Mouse (Mus musculus) left cerebral cortex, postnatal 14 days (tissue): ENCODE data around the gene Eif4a3. TPM values are rescaled to one million over a fixed set of nuclear protein-coding genes. Genes with fewer than 3 reads are reported as not detected.

ENCODE experiments used
- DNase-seq, 2 experiments: peaks; one replicate each; pipeline ENCODE4 v3.0.0; 2021 to 2022; ENCODE audit warnings: low spot score in 2 of 2, mixed read lengths in 1 of 2
- intact Hi-C: fragments of 180-260 bp; cut with DNase I; formaldehyde crosslinking; loops from one replicate; pipeline ENCODE4 v1.15.1; 2025
- long read RNA-seq, 2 experiments: library from polyadenylated mRNA; stranded (forward); transcript quantifications; one replicate each; pipeline ENCODE4 v2.0.0; 2021
- total RNA-seq, 2 experiments: library from RNA; stranded (reverse); gene quantifications; 2 replicates each; pipeline ENCODE4 v1.2.3; 2021

Eif4a3 gene
- total RNA-seq: 10 to 100 TPM; 84.6 to 92.1 TPM
- long read RNA-seq, experiment 1, transcript Eif4a3-201 (12 exons, 1,509 nt): major isoform, 141 of 159 reads
- long read RNA-seq, experiment 1, partial matches to known transcripts: 11 of 159 reads
- long read RNA-seq, experiment 1, other reads (novel, unspliced or antisense): 7 of 159 reads
- long read RNA-seq, experiment 2, transcript Eif4a3-201 (12 exons, 1,509 nt): major isoform, 115 of 125 reads
- long read RNA-seq, experiment 2, partial matches to known transcripts: 6 of 125 reads
- long read RNA-seq, experiment 2, other reads (novel, unspliced or antisense): 3 of 125 reads

DNA sequence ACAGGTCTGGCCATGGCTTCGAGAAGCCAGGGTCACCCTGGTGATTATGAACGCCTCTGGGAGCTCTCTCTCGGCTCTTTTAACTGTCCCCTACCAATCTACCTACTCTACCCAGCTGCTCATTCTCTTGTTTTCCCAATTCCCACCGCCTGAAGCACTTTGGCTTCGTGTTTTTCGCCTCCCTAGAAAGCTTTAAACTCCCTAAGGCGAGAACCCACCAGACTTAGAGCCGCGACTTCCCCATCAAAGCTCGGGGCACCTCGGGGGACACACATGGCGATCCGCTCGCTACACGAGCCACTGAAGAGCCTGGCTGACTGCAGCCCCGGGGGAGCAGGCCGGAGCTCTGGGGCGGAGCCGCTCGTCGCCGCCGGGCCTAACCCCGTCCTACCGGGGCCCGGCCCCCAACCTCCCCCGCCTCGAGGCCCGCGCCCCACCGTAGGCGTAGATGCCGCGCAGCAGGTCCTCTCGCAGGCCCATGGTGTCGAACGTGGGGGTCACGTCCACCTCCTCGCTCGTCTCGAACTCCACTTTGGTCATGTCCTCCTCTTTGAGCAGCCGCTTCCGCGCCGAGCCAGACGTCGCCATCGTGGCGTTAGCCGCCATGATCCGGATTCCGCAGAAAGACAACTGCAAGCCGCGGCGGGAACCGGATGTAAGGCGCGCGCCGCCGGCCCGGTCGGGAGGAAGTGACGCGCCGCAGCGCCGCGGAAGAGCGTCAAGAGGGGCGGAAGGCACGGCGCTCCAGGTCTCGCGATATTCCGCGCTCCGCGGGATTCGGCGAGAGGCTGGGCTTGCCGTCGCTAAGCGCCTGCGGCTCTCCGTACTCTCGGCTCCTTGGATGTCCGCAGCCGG lies at the start of gene Eif4a3:
Gene Eif4a3 (minus strand): TSS at position 699 of the 855 bp plus-strand sequence.
- DNase-seq: peak; percentile 93 to 97
- intact Hi-C loops: loop anchor here (2.0 to 5.0 kb wide), 2 partner anchors 63 to 191 kb away; partner anchors contain the start of gene Endov

- DNase-seq: no peak
- intact Hi-C loops: loop anchor here (10.0 kb wide), 1 partner anchor 558 kb away; no protein-coding TSS in a partner anchor
Measured at GRCm38 (mm10) chr11:119347125-119347524, 47.2 kb upstream of the Eif4a3 start.

DNA sequence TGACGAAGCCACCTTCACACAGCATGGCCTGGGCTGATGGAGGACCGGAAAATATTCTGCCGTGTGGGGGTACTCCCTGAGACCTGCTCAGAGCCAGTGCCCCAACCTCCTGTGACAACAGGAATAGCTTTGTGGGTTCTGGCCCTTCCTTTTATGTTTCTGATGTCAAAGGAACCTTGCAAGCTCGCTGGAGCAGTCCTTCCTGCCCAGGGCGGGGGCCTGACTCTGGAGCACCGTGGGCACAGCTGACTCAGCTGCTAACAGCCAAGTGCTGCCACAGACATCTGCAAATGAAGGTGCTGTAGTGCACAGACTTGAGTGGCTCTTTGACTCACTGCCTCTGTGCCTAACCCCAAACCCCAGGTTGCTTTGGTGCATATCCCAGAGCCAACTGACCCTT lies 45.0 kb upstream of the Eif4a3 start:
- no peak for DNase-seq
- intact Hi-C loops: loop anchor here (10.0 kb wide), 1 partner anchor 560 kb away; no protein-coding TSS in a partner anchor

DNA sequence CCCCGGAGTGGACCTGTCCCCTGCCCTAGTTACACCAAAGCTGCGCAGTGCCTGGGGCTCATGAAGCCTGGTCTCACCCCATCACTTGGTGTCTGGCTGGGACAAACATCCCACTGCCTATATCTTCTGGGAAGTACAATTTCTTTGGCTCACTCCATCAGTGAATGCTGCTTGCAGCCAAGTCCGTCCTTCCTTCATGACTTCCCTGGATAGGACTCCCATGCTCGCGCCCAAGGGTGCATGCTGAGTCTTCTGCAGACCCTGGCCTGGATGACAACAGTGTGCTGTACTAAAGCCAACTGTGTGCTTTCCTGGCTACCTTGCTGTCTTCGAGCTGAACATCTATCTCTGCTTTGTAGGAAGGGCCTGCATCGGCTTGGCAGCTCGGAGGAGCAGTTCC lies 44.3 kb upstream of the Eif4a3 start:
- no peak for DNase-seq
- intact Hi-C loops: loop anchor here (10.0 kb wide), 1 partner anchor 561 kb away; no protein-coding TSS in a partner anchor

DNA sequence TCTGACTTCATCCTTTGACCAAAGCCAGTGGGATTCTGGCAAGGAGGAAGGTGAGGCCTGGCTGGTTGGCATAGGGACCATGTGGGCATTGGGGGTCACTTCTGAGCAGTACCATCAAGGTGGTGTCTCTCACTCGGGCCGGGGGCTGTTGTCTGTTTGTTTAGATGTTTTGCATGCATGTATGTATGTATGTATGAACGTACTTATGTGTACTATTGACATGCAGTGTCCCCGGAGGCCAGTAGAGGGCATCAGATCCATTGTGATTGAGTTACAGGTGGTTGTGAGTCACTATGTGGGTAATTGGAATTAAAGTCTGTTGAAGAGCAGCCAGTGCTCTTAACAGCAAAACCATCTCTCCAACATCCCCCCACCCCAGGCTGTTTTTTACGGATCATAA lies 39.7 kb upstream of the Eif4a3 start:
- intact Hi-C loops: loop anchor here (10.0 kb wide), 1 partner anchor 565 kb away; no protein-coding TSS in a partner anchor

DNA sequence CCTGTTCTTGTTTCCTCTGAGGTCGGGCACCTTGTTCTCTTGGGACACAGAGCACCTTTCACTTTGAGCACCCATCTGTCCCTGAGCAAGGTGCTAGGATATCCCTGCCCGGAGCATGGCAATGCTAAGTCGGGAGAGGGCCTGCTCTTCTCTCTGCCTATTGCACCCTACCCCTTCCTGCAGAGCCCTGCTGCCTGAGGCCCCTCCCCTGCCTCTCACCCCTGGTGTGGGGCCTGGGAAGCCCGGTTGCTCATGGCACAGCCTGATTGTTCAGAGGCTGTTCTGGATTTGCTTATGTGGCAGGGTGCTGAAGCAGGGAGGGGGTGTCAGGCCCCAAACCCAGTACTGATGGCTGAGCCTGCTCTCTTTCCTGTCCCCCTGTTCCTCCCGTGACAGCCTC lies 39.3 kb upstream of the Eif4a3 start:
- DNase-seq: no peak
- intact Hi-C loops: no loop called here

More for the DNA sequence above, 39.7 kb upstream of the Eif4a3 start:
- DNase-seq: peak; percentile 83 to 85

DNA sequence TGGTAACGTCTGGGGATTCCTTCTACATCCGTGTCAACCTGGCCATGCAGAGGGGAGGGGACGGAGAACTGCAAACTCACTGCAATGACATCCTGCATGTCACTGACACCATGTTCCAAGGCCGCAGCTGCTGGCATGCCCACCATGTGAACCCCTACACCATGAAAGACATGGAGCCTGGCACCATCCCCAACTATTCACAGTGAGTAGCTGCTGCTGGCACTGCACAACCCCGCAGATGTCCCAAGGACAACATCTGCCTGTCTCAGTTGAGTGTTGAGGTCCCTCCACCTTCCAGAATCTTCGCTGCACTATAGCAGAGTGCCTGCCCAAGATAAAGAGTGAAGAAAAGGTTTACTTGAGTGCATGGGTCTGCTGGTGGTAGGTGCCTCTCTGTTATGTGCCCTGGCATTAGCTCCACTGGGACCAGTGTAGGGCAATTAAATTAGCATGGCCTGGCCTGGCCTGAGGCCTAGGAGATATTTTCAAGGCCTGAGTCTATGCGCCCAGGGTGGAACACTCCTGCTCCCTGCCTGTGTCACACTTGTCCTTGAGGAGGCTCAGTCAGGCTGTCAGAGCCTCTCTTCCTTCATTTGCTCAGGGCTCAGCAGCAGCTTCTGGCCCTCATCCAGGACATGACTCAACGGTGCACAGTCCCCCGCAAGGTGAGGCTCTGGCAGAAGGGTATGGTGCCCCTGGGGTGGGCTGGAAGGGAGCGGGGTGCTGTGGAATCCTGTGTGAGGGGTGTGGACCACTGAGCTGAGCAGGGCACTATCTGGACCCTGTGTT lies 38.6 kb upstream of the Eif4a3 start:
- intact Hi-C loops: no loop called here
- no peak for DNase-seq

DNA sequence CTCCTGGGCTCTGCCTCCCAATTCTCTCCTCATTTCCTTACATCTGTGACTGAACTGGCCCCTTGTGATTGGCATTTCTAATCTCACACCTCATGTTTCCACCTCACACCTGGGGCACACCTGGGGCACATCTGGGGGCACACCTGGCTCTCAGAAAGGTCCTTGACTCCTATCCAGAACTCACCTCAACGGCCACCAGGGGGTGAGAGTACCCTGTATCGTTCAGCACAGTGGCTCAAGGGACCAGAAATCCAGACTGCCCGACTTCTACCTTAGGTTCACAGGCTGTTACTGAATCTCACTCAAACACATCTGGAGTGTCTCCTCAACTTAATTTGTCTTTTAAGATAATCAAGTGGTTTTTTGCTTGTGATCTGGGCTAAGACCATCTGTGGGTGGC lies 32.1 kb upstream of the Eif4a3 start:
- intact Hi-C loops: no loop called here
- DNase-seq: no peak

DNA sequence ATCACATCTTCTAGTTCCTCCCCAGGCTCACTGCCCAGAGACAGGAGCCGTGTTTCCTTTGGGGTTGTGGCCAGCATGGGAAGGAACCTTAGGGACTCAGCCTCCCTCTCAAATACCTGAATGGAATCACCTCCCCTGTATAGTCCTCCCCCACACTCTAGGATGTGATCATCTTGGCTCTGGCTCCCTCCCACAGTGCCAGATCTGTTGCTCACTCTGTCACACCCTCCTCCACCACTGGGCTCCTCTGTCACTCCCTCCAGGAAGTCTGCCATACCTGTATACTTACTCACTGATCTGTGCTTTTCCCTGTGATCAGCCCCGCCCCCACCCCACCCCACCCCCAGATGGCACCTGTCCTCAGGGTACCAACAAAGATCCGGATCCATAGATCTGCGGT lies 30.7 kb upstream of the Eif4a3 start:
- intact Hi-C loops: no loop called here
- no peak for DNase-seq

DNA sequence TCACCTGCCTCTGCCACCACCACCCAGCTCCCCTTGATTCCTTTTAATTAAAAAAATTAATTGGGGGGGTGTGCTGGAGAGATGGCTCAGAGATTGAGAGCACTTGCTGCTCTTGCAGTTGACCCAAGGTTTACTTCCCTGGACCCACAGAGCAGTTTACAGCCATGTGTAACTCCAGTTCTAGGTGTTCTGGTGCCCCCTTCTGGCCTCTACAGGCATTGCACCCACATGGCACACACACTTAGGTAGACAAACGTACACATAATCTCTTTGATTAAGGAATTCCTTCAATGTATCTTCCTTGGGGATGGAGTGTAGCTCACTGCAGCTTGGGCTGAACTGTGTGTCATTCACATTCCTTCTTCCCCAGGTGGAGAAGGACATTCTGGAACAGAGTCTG lies 25.2 kb upstream of the Eif4a3 start:
- no peak for DNase-seq
- intact Hi-C loops: no loop called here

DNA sequence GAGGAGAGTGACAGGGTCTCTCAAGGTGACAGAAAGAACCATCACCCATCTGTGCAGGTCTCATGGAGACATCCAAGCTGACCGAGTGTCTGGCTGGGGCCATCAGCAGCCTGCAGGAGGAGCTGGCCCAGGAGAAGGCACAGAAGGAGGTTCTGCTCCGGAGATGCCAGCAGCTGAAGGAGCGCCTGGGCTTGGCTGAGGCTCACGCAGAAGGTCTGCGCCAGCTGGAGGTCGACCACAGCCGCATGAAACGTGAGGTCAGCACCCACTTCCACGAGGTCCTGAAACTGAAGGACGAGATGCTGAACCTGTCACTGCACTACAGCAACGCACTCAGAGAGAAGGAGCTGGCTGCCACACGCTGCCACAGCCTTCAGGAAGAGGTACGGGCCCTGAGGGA lies 22.6 kb upstream of the Eif4a3 start:
- no peak for DNase-seq
- intact Hi-C loops: no loop called here

DNA sequence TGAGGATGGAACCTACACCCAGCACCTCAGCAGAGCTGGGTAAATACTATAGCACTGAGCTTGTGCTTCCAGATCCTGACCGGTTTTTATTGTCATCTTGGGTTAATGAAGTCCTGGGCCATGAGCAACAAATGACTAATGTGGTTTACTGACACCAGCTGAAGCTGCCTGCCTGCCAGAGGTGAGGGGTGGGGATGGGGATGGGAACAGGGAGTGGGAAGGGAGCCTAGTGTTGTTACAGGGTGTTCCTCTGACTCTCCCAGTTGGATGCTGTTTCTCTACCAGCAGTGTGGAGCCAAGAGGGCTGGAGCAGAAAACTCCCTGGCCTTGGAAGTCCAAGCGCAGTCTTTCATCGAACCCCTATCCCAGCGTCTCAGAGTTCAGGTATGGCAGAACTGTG lies 16.8 kb upstream of the Eif4a3 start:
- no peak for DNase-seq
- intact Hi-C loops: no loop called here

GRCm38 (mm10) chr11:119314252-119314936 lies 14.5 kb upstream of the Eif4a3 start:
- intact Hi-C loops: no loop called here
- no peak for DNase-seq

DNA sequence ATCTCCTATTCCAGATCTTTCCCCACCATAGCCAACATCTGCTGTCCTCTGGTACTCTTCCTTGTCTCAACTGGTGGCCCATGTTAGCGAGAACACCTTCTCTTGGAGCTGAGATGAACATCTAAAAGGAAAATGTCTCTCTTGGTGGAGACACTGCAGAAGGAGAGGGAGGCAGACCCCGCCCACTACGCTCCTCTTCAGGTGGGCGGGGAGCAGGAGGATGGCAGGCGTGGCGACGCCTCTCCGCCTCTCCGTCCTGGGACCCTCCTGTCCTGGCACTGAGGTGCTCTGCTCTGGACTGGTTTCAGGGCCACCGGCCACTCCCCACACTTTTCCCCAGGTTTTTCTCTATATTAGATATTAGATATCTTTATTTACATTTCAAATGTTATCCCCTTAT lies 10.7 kb upstream of the Eif4a3 start:
- intact Hi-C loops: no loop called here
- no peak for DNase-seq

GRCm38 (mm10) chr11:119307916-119308315 lies 8.0 kb upstream of the Eif4a3 start:
- DNase-seq: no peak
- intact Hi-C loops: no loop called here

DNA sequence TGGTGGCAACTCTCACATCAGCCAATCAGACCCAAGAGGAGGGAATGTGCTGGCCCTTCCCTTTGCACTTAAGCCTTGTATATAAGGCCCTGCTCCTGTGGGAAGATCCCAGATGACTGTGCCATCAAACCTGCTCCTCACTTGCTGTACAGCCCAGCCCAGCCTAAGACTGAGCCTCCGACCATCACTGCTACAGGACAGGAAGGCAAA lies 7.7 kb upstream of the Eif4a3 start, which contains the start of gene Card14:
Gene Card14 (plus strand): TSS at position 111 of the 210 bp plus-strand sequence.
- intact Hi-C loops: no loop called here
- no peak for DNase-seq

DNA sequence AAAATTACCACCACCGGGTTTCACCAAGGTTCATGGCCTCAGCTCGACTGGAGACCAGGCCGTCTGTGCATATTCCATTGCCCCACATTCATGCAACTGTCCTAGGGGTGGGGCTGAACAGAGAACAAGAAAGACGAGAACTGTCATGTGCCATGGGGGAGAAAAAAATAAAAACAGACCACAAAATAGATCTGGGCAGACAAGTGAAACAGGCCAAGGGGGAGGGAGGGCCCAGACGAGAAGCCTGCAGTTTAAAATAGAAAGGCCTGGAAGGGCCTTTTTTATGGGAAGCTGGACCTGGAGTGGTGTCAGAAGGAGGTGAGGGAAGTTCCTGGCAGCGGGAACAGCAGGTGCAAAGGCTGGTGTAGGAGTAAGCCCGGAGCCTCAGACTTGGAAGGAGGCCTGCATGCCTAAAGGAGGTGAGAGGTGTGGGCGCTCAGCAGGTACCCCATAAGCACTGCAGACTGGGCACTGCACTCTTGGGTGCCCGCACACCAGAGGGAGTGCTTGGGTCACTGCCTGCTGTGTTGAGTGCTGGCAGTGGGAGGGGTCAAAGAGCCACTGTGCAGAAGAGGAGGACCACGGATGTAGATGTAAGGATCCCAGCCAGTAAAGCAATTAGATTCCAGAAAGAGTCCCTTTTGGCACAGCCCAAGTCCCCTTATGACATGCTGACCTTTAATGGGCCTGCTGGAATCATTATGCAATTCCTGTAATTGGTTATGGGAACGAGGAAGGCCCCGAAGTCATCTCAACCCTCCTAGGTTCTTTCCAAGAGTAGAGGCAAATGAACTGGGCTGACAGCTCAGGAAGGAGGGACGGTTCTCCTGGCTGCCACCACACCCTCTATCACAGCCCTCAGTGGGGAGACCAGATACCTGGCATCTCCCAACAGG lies 7.1 kb upstream of the Eif4a3 start:
- intact Hi-C loops: no loop called here
- no peak for DNase-seq

DNA sequence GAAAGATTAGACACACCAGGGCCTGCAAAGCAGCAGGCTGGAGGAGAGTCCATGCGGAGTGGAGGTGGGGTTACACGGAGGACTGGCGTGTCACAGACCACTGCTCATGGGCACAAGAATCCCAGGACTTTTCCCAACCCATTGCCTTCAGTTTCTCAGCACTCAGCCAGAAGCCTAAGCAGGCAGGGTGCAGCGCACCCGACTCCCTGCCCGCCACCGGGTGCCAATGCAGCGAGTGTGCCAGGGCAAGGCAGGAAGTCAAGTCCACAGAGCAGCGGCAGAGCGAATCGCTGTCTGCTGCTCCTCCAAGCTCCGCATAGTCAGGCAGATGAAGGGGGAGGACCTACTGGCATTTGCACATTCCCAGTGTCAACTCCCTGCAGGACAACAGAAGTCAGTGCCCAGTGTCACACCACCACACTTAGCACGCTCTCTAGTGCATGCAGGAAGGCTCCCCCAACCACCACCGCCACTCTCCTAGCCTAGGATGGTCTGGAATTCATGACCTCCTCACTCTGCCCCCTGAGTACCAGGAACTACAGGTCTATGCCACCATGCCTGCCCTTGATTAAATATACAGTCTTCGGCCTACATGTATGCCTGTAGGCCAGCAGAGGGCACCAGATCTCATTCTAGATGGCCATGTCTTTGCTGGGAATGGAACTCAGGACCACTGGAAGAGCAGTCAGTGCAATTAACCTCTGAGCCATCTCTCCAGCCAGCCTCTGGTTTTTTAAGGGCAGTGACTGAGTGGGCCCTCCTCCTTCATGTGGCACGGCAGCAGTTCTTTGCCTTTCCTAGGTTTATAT lies 5.2 kb upstream of the Eif4a3 start:
- intact Hi-C loops: loop anchor here (5.0 kb wide), 1 partner anchor 57 kb away; no protein-coding TSS in a partner anchor
- DNase-seq: peak in 1 of 2 experiments; percentile 52
